Mouse (Mus musculus) v-Abl transformed pro-B cells (cell line): ENCODE measurements around the gene Pde1b.

Experiments used
- in situ Hi-C, 2 experiments: fragments of 400-800 bp; cut with MboI; formaldehyde crosslinking; loops; one replicate each; pipeline ENCODE4 v1.15.1; 2025; ENCODE audit not compliant: unreplicated experiment in 2 of 2

Pde1b gene

GRCm38 (mm10) chr15:103501186-103501585 is 1.6 kb upstream of the Pde1b start:
- in situ Hi-C loops = no loop called here

GRCm38 (mm10) chr15:103503251-103503600 is 392 bp downstream of the Pde1b start:
- in situ Hi-C loops = no loop called here

- in situ Hi-C loops = no loop called here
Observed at GRCm38 (mm10) chr15:103503660-103504059, 826 bp downstream of the Pde1b start.

GRCm38 (mm10) chr15:103509317-103509716 is 6.5 kb downstream of the Pde1b start:
- in situ Hi-C loops = no loop called here

- in situ Hi-C loops = no loop called here
Observed at GRCm38 (mm10) chr15:103511652-103512051, 8.8 kb downstream of the Pde1b start.

- in situ Hi-C loops = no loop called here
Observed at GRCm38 (mm10) chr15:103513621-103514031, 10.8 kb downstream of the Pde1b start.

- in situ Hi-C loops = no loop called here
Observed at GRCm38 (mm10) chr15:103514119-103514518, 11.3 kb downstream of the Pde1b start.

GRCm38 (mm10) chr15:103514914-103515313 is 12.1 kb downstream of the Pde1b start:
- in situ Hi-C loops = no loop called here

GRCm38 (mm10) chr15:103518600-103519385 is 16.0 kb downstream of the Pde1b start:
- in situ Hi-C loops = no loop called here

- in situ Hi-C loops = no loop called here
Observed at GRCm38 (mm10) chr15:103519386-103520378, 16.8 kb downstream of the Pde1b start.

- in situ Hi-C loops = no loop called here
Observed at GRCm38 (mm10) chr15:103522458-103523099, 19.7 kb downstream of the Pde1b start.

GRCm38 (mm10) chr15:103523156-103523555 is 20.3 kb downstream of the Pde1b start:
- in situ Hi-C loops = no loop called here

GRCm38 (mm10) chr15:103530372-103530771 is 27.5 kb downstream of the Pde1b start:
- in situ Hi-C loops = no loop called here

GRCm38 (mm10) chr15:103534054-103534620 is 31.3 kb downstream of the Pde1b start:
- in situ Hi-C loops = no loop called here

- in situ Hi-C loops = no loop called here
Observed at GRCm38 (mm10) chr15:103535030-103535429, 32.2 kb downstream of the Pde1b start.

- in situ Hi-C loops = no loop called here
Observed at GRCm38 (mm10) chr15:103535786-103536185, 33.0 kb downstream of the Pde1b start.

GRCm38 (mm10) chr15:103536456-103536855 is 33.6 kb downstream of the Pde1b start:
- in situ Hi-C loops = no loop called here

GRCm38 (mm10) chr15:103537011-103537821 is 34.4 kb downstream of the Pde1b start:
- in situ Hi-C loops = no loop called here

- in situ Hi-C loops = no loop called here
Observed at GRCm38 (mm10) chr15:103537822-103538213, 35.0 kb downstream of the Pde1b start, which contains the start of gene Ppp1r1a. Gene Ppp1r1a (minus strand): TSS chr15:103538003.

- in situ Hi-C loops = no loop called here
Observed at GRCm38 (mm10) chr15:103539259-103539658, 36.4 kb downstream of the Pde1b start.
